Mouse (Mus musculus) hindbrain, embryonic 15.5 days (tissue): ENCODE data around the gene Aurkb. TPM values are rescaled to one million over a fixed set of nuclear protein-coding genes. Genes with fewer than 3 reads are reported as not detected.
"Not testable (repeated sequence)": the region's sequence is repeated elsewhere in the genome, so short reads cannot be mapped to it uniquely, and the experiment has no call there.

Source experiments
- ATAC-seq: fragments of 200-750 bp; cut with Nextera tagmentation; 2 replicates; pipeline ENCODE4 v1.8.0; 2017; ENCODE audit warnings: low read depth, moderate number of reproducible peaks, moderate TSS enrichment; ENCODE audit not compliant: low FRiP score
- H3K27ac ChIP-seq: fragments of 300-500 bp; sonication (generic); replicated peaks from 2 replicates; pipeline ENCODE4 v1.5.1; 2015; ENCODE audit warnings: mild to moderate bottlenecking, inconsistent platforms
- H3K27me3 ChIP-seq: fragments of 300-500 bp; sonication (generic); 2 replicates; pipeline ENCODE4 v1.6.1; 2015; ENCODE audit warnings: control low read depth, inconsistent platforms
- H3K36me3 ChIP-seq: fragments of 300-500 bp; sonication (generic); 2 replicates; pipeline ENCODE4 v1.6.1; 2015; ENCODE audit warnings: control low read depth, inconsistent platforms
- H3K4me1 ChIP-seq: fragments of 300-500 bp; sonication (generic); replicated peaks from 2 replicates; pipeline ENCODE4 v1.6.1; 2015; ENCODE audit warnings: control low read depth, inconsistent platforms
- H3K4me2 ChIP-seq: fragments of 300-500 bp; sonication (generic); 2 replicates; pipeline ENCODE4 v1.6.1; 2015; ENCODE audit warnings: moderate library complexity, mild to moderate bottlenecking, inconsistent platforms
- H3K4me3 ChIP-seq: fragments of 300-500 bp; sonication (generic); 2 replicates; pipeline ENCODE4 v1.5.1; 2015; ENCODE audit warnings: mild to moderate bottlenecking, inconsistent platforms
- H3K9ac ChIP-seq: fragments of 300-500 bp; sonication (generic); 2 replicates; pipeline ENCODE4 v1.6.1; 2015; ENCODE audit warnings: inconsistent platforms
- H3K9me3 ChIP-seq: fragments of 300-500 bp; sonication (generic); 2 replicates; pipeline ENCODE4 v1.6.1; 2016; ENCODE audit warnings: control low read depth, inconsistent platforms
- WGBS: fragments of 180-500 bp; shearing (Covaris S2); methylation state at CpG from one replicate; pipeline ENCODE4 v1.1.7; 2015; 5-methylcytosine and 5-hydroxymethylcytosine counted together
- polyA plus RNA-seq: library from polyadenylated mRNA; unstranded; fragments of >200 nt; fragmentation: Nextera tagmentation; extraction: Ambion mirVana; gene quantifications from 2 replicates; pipeline ENCODE4 v1.2.1, GENCODE M21; 2015

Gene Aurkb
- polyA plus RNA-seq: 28.6 and 36.1 TPM in 2 replicates

GRCm38 (mm10) chr11:69045531-69046394, at the start of gene Aurkb:
Aurkb (plus strand) TSS chr11:69045647.
- Histone ChIP-seq H3K36me3 (no peaks in the 10 kb centered on the region), H3K9me3 (no peaks in the 10 kb centered on the region), H3K27ac (0 out of 2 replicates have a peak within 1 kb of the TSS, but pooled peaks have one; percentile 16), H3K4me1 (peaks cover 9% of the 10 kb centered on the region), H3K4me2 (peak within 1 kb of the TSS; percentile 91), H3K4me3 (peak within 1 kb of the TSS; percentile 53), H3K27me3 (no peaks in the 10 kb centered on the region), H3K9ac (peak within 1 kb of the TSS; percentile 32; the same call in 1 of the 2 replicates)
- peak; percentile 68 for ATAC-seq
- WGBS: 1% methylated on average over 54 of the region's 54 CpGs

GRCm38 (mm10) chr11:68997080-68997479, 48.4 kb upstream of the Aurkb start:
- Histone ChIP-seq H3K27ac (no peak overlapping the region), H3K9ac (no peak overlapping the region), H3K4me3 (no peak overlapping the region), H3K36me3 (peaks cover 78% of the 10 kb centered on the region), H3K9me3 (no peaks in the 10 kb centered on the region), H3K4me2 (no peak overlapping the region), H3K4me1 (no peaks in the 10 kb centered on the region), H3K27me3 (no peaks in the 10 kb centered on the region)
- WGBS: 92% methylated on average over 4 of the region's 4 CpGs
- ATAC-seq: no peak

- H3K9ac ChIP-seq, H3K9me3 ChIP-seq, H3K27me3 ChIP-seq, H3K4me3 ChIP-seq, H3K4me2 ChIP-seq, H3K27ac ChIP-seq, ATAC-seq: not testable (repeated sequence)
- Histone ChIP-seq H3K4me1 (peaks cover 11% of the 10 kb centered on the region), H3K36me3 (peaks cover 47% of the 10 kb centered on the region)
- 97% methylated on average over 4 of the region's 4 CpGs for WGBS
These were observed 42.7 kb upstream of the Aurkb start for GRCm38 (mm10) chr11:69002782-69003181.

- peaks cover 39% of the 10 kb centered on the region for H3K36me3 ChIP-seq
- H3K4me3 ChIP-seq: no peak overlapping the region
- H3K9ac ChIP-seq: no peak overlapping the region
- no peak overlapping the region for H3K27ac ChIP-seq
- no peaks in the 10 kb centered on the region for H3K27me3 ChIP-seq
- ATAC-seq: no peak
- H3K9me3 ChIP-seq: no peaks in the 10 kb centered on the region
- no peak overlapping the region for H3K4me2 ChIP-seq
- peaks cover 13% of the 10 kb centered on the region for H3K4me1 ChIP-seq
- WGBS: 66% methylated on average over 4 of the region's 4 CpGs
These were observed 41.9 kb upstream of the Aurkb start for GRCm38 (mm10) chr11:69003592-69003991.

GRCm38 (mm10) chr11:69005193-69005592, 40.3 kb upstream of the Aurkb start:
- no peak overlapping the region for H3K27ac ChIP-seq
- no peak overlapping the region for H3K4me2 ChIP-seq
- 94% methylated on average over 7 of the region's 7 CpGs for WGBS
- peaks cover 26% of the 10 kb centered on the region for H3K36me3 ChIP-seq
- peaks cover 13% of the 10 kb centered on the region for H3K4me1 ChIP-seq
- no peak for ATAC-seq
- no peak overlapping the region for H3K9ac ChIP-seq
- H3K9me3 ChIP-seq: no peaks in the 10 kb centered on the region
- H3K27me3 ChIP-seq: no peaks in the 10 kb centered on the region
- H3K4me3 ChIP-seq: no peak overlapping the region

- not testable (repeated sequence) for H3K9ac ChIP-seq, H3K4me3 ChIP-seq, H3K9me3 ChIP-seq, ATAC-seq, H3K27me3 ChIP-seq, H3K4me2 ChIP-seq, H3K27ac ChIP-seq
- peaks cover 22% of the 10 kb centered on the region for H3K4me1 ChIP-seq
- peaks cover 13% of the 10 kb centered on the region for H3K36me3 ChIP-seq
These were observed 38.9 kb upstream of the Aurkb start for GRCm38 (mm10) chr11:69006575-69006974.

- H3K27me3 ChIP-seq: no peaks in the 10 kb centered on the region
- ATAC-seq: peak; percentile 88
- H3K4me3 ChIP-seq: peak within 1 kb of the TSS; percentile 62
- no peaks in the 10 kb centered on the region for H3K9me3 ChIP-seq
- H3K36me3 ChIP-seq: peaks cover 1% of the 10 kb centered on the region; the same call in 1 of the 2 replicates
- peak within 1 kb of the TSS; percentile 66 for H3K27ac ChIP-seq
- H3K4me1 ChIP-seq: peaks cover 24% of the 10 kb centered on the region
- peak within 1 kb of the TSS; percentile 68 for H3K9ac ChIP-seq
- WGBS: 8% methylated on average over 38 of the region's 38 CpGs
- peak within 1 kb of the TSS; percentile 61 for H3K4me2 ChIP-seq
These were observed 37.0 kb upstream of the Aurkb start, which contains the start of gene Pfas for GRCm38 (mm10) chr11:69008182-69009121. Pfas (minus strand) TSS chr11:69008460.

- Histone ChIP-seq H3K4me2 (no peak overlapping the region), H3K9me3 (no peaks in the 10 kb centered on the region), H3K4me3 (no peak overlapping the region), H3K36me3 (no peaks in the 10 kb centered on the region), H3K4me1 (peaks cover 24% of the 10 kb centered on the region), H3K27ac (no peak overlapping the region), H3K9ac (no peak overlapping the region), H3K27me3 (no peaks in the 10 kb centered on the region)
- WGBS: 95% methylated on average over 1 of the region's 1 CpGs
- ATAC-seq: no peak
These were observed 35.9 kb upstream of the Aurkb start for GRCm38 (mm10) chr11:69009508-69009907.

GRCm38 (mm10) chr11:69010400-69011323, 34.8 kb upstream of the Aurkb start:
- WGBS: 93% methylated on average over 15 of the region's 15 CpGs
- peak overlapping the region; percentile 71; the same call in 1 of the 2 replicates for H3K4me2 ChIP-seq

GRCm38 (mm10) chr11:69011445-69011844, 34.0 kb upstream of the Aurkb start:
- H3K9me3 ChIP-seq, H3K9ac ChIP-seq, H3K36me3 ChIP-seq, ATAC-seq, H3K27me3 ChIP-seq: not testable (repeated sequence)
- H3K4me1 ChIP-seq: peaks cover 28% of the 10 kb centered on the region
- WGBS: 80% methylated on average over 2 of the region's 2 CpGs
- peak overlapping the region; percentile 44 for H3K4me3 ChIP-seq
- peak overlapping the region; percentile 92 for H3K27ac ChIP-seq
- H3K4me2 ChIP-seq: peak overlapping the region; percentile 71

More at GRCm38 (mm10) chr11:69010400-69011323, 34.8 kb upstream of the Aurkb start:
- Histone ChIP-seq H3K27me3 (no peaks in the 10 kb centered on the region), H3K9ac (no peak overlapping the region), H3K36me3 (no peaks in the 10 kb centered on the region), H3K4me3 (0 out of 2 replicates have a peak overlapping the region, but pooled peaks have one; percentile 44), H3K4me1 (peaks cover 28% of the 10 kb centered on the region), H3K27ac (peak overlapping the region; percentile 92; the same call in 1 of the 2 replicates), H3K9me3 (no peaks in the 10 kb centered on the region)
- no peak for ATAC-seq

- Histone ChIP-seq H3K36me3 (no peaks in the 10 kb centered on the region), H3K4me3 (peak overlapping the region; percentile 44), H3K9me3 (no peaks in the 10 kb centered on the region), H3K27me3 (no peaks in the 10 kb centered on the region), H3K4me1 (peaks cover 30% of the 10 kb centered on the region), H3K4me2 (peak overlapping the region; percentile 71), H3K27ac (peak overlapping the region; percentile 92), H3K9ac (peak overlapping the region; percentile 53)
- 2% methylated on average over 18 of the region's 18 CpGs for WGBS
- ATAC-seq: peak; percentile 73
These were observed 33.3 kb upstream of the Aurkb start for GRCm38 (mm10) chr11:69012071-69012601.
